Comparison of ENCODE assay signal across 9 mouse cellular contexts in the genomic region with DNA sequence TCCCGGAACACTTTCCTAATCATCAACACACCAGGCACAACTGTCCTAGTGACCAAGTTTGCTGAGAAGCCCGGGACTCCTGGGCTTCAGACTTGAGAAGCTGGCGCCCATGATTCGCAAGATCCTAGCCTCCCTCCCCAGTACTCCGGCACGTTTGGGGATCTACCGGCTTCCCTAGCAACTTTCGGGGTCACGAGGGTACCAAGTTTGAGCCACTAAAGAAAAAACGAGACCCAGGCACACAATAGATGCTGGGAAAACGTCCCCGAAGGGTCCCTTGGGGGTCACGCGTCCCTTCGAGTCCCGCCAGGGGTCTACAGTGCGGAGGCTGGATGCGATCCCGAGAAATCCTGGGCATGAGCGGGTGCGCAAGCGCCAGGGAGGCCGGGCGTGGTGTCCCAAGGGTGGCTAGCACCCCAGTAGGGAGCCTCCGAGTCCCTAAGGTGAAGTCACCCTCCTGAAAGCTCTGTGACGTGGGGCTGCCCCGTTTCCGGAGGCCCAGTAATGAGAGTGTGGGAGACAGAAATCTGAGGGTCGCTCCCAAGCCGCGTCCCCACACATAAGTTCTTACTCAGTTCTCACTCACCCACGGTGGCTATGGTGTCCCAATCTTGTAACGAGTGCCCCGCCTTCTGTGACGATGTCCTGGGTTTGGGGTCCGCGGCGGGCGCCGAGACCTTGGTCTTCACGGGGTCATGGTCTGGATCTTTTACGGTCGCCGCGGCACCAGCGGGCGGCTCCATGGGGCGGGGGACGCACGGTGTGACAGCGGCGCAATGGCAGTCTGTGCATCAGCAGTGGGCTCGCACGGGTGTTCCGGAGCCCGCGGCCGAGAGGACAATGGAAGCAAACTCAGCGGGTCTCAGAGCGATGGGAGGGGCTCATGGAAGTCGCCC. TPM values are rescaled to one million over a fixed set of nuclear protein-coding genes. Genes with fewer than 3 reads are reported as not detected.
DNase-seq lines count a peak whose midpoint lies in the region; ATAC-seq and TF ChIP-seq lines count a peak whose summit lies in the region.
"Had no signal": no experiment of that assay in that cellular context is flagged by ENCODE, and none has a peak within 500 bp of the region (broad histone marks: within the 10 kb centered on the region; RNA-seq: fewer than 3 reads in every experiment).

No protein-coding gene starts in this region.

- WGBS in heart, embryonic 12.5 days: 15% methylated on average over 61 of the region's 61 CpGs

- peaks cover 4% of the 10 kb centered on the region; the same call in 1 of the 2 replicates for H3K4me1 ChIP-seq in heart, embryonic 12.5 days (replicated peaks)
- H3K4me1 ChIP-seq in megakaryocyte, embryonic 14.5 days: peaks cover 34% of the 10 kb centered on the region

- H3K4me3 ChIP-seq in heart, embryonic 12.5 days: peak overlapping the region; percentile 64
- peak overlapping the region; percentile 96 for H3K4me3 ChIP-seq in megakaryocyte, embryonic 14.5 days (replicated peaks)

- H3K4me2 ChIP-seq in heart, embryonic 12.5 days: peak overlapping the region; percentile 75

- POLR2A ChIA-PET in Patski (lab: Charles Lee): interaction anchor here (1.0 kb wide), 1 partner anchor 20 kb away, joined by 4 read pairs; no protein-coding TSS in a partner anchor

- H3K27me3 ChIP-seq in Patski: no peaks in the 10 kb centered on the region
- H3K27me3 ChIP-seq in heart, embryonic 12.5 days (replicated peaks): no peaks in the 10 kb centered on the region
- peaks cover 10% of the 10 kb centered on the region for H3K27me3 ChIP-seq in megakaryocyte, embryonic 14.5 days (replicated peaks)
- H3K27me3 ChIP-seq in splenic B cell, adult 2 months (ENCODE audit: control insufficient read depth, insufficient read depth, low read length, poor library complexity, severe bottlenecking): no peaks in the 10 kb centered on the region

- H3K9me3 ChIP-seq in heart, embryonic 12.5 days (replicated peaks): no peaks in the 10 kb centered on the region
- H3K9me3 ChIP-seq in megakaryocyte, embryonic 14.5 days: no peaks in the 10 kb centered on the region

- H3K9ac ChIP-seq in heart, embryonic 12.5 days: peak overlapping the region; percentile 79

- in situ Hi-C loops in Patski (cut with MboI; ENCODE audit: low pct_unique_long_range_greater_than_20kb): loop anchor here (5.0 kb wide), 1 partner anchor 48 kb away; no protein-coding TSS in a partner anchor

- peak; percentile 28 for ATAC-seq in Patski
- peak; percentile 70 for ATAC-seq in heart, embryonic 12.5 days (ENCODE audit: insufficient number of reproducible peaks, low FRiP score)

- CTCF ChIA-PET in Patski (lab: Charles Lee): no interaction called here

- TF ChIP-seq CTCF in Patski (IDR thresholded peaks at IDR 0.05): no peak

- DNase-seq in left cerebral cortex, postnatal 36 days (ENCODE audit: low spot score in 2 of 2): peak; percentile 29 to 37
- DNase-seq in left cerebral cortex, adult 8-10 months (ENCODE audit: low spot score in 2 of 2): no peak
- no peak for DNase-seq in Patski (ENCODE audit: low read depth, low spot score)
- DNase-seq in embryo, embryonic 10.5 days (ENCODE audit: low spot score): peak; percentile 27
- peak; percentile 8 to 49 for DNase-seq in kidney, postnatal 25 days
- peak; percentile 58 for DNase-seq in splenic B cell, adult 2 months (ENCODE audit: low read depth, low spot score)

- no peak overlapping the region for H3K27ac ChIP-seq in heart, embryonic 12.5 days (ENCODE audit: poor library complexity, severe bottlenecking)

- intact Hi-C loops in left cerebral cortex, postnatal 36 days (cut with DNase I): loop anchor here (5.0 kb wide), 1 partner anchor 38 kb away; no protein-coding TSS in a partner anchor

- H3K36me3 ChIP-seq in heart, embryonic 12.5 days: no peaks in the 10 kb centered on the region
- H3K36me3 ChIP-seq in megakaryocyte, embryonic 14.5 days (replicated peaks; ENCODE audit: low read length): no peaks in the 10 kb centered on the region
- no peaks in the 10 kb centered on the region for H3K36me3 ChIP-seq in splenic B cell, adult 2 months (ENCODE audit: control insufficient read depth, insufficient read depth, low read length, poor library complexity, severe bottlenecking)

RNA-seq across cellular contexts. Expression of gene Prkx, which starts 0.9 kb away (rescaled TPM):
- total RNA-seq in left cerebral cortex, postnatal 36 days (2021): 10 to 100 TPM in 1 of 2 experiments, 1 to 10 TPM in 1; 8.5 to 10.1 TPM
- 10 to 100 TPM in 3 of 4 experiments, 1 to 10 TPM in 1; 9.9 to 11.3 (median 10.6) TPM for total RNA-seq in left cerebral cortex, adult 8-10 months (2022)
- 45.4 TPM for polyA plus RNA-seq in Patski (2021)
- 11.4 and 12.7 TPM in 2 replicates for polyA plus RNA-seq in heart, embryonic 12.5 days (2016; fragmentation: Nextera tagmentation; extraction: Ambion mirVana)
- 4.2 and 4.6 TPM in 2 replicates for polyA plus RNA-seq in megakaryocyte, embryonic 14.5 days (2012; ENCODE audit: insufficient read depth, low replicate concordance)

RNA-seq across cellular contexts. Expression of gene Pbsn, which starts 58.2 kb away (rescaled TPM):
- not detected for total RNA-seq in left cerebral cortex, postnatal 36 days (2021)
- not detected for total RNA-seq in left cerebral cortex, adult 8-10 months (2022)
- not detected for polyA plus RNA-seq in Patski (2021)
- polyA plus RNA-seq in heart, embryonic 12.5 days (2016; fragmentation: Nextera tagmentation; extraction: Ambion mirVana): not detected in 2 replicates
- polyA plus RNA-seq in megakaryocyte, embryonic 14.5 days (2012; ENCODE audit: insufficient read depth, low replicate concordance): not detected in 2 replicates
- total RNA-seq: left cerebral cortex, adult 18-20 months had no signal

Comparison
In these comparisons a context has a peak if more than half of its experiments do, and no peak if none do; other contexts are left out.
1. DNase-seq: peak in left cerebral cortex, postnatal 36 days (2 of 2), embryo, embryonic 10.5 days (single experiment), kidney, postnatal 25 days (2 of 2) and splenic B cell, adult 2 months (single experiment); none in left cerebral cortex, adult 8-10 months (0 of 2) and Patski (single experiment).